Mouse (Mus musculus) kidney, embryonic 16.5 days (tissue): ENCODE measurements around the gene Dmp1. TPM values are rescaled to one million over a fixed set of nuclear protein-coding genes. Genes with fewer than 3 reads are reported as not detected.

Source experiments
- ATAC-seq: fragments of 200-750 bp; cut with Nextera tagmentation; 2 replicates; pipeline ENCODE4 v1.8.0; 2017; ENCODE audit warnings: moderate TSS enrichment; ENCODE audit not compliant: low FRiP score, low TSS enrichment
- H3K27ac ChIP-seq: fragments of 300-500 bp; sonication (generic); 2 replicates; pipeline ENCODE4 v1.5.1; 2014; ENCODE audit warnings: low read length
- H3K27me3 ChIP-seq: fragments of 300-500 bp; sonication (generic); 2 replicates; pipeline ENCODE4 v1.6.1; 2014; ENCODE audit warnings: low read length, control low read depth, mixed read lengths; ENCODE audit not compliant: insufficient read depth
- H3K36me3 ChIP-seq: fragments of 300-500 bp; sonication (generic); 2 replicates; pipeline ENCODE4 v1.6.1; 2014; ENCODE audit warnings: low read length, control low read depth, mixed read lengths; ENCODE audit not compliant: insufficient read depth
- H3K4me1 ChIP-seq: fragments of 300-500 bp; sonication (generic); 2 replicates; pipeline ENCODE4 v1.6.1; 2014; ENCODE audit warnings: low read length, control low read depth, mixed read lengths; ENCODE audit not compliant: insufficient read depth
- H3K4me2 ChIP-seq: fragments of 300-500 bp; sonication (generic); replicated peaks from 2 replicates; pipeline ENCODE4 v1.6.1; 2014; ENCODE audit warnings: low read depth, low read length
- H3K4me3 ChIP-seq: fragments of 300-500 bp; sonication (generic); 2 replicates; pipeline ENCODE4 v1.5.1; 2014; ENCODE audit warnings: mild to moderate bottlenecking, low read length
- H3K9ac ChIP-seq: fragments of 300-500 bp; sonication (generic); replicated peaks from 2 replicates; pipeline ENCODE4 v1.6.1; 2014; ENCODE audit warnings: low read length
- H3K9me3 ChIP-seq: fragments of 300-500 bp; sonication (generic); 2 replicates; pipeline ENCODE4 v1.6.1; 2016; ENCODE audit warnings: low read length, control low read depth
- WGBS: fragments of 180-500 bp; shearing (Covaris S2); extraction: QIAGEN DNeasy Blood & Tissue Kit; methylation state at CpG from one replicate; pipeline ENCODE4 v1.1.7; 2014; 5-methylcytosine and 5-hydroxymethylcytosine counted together
- polyA plus RNA-seq: library from polyadenylated mRNA; unstranded; fragments of >200 nt; fragmentation: Nextera tagmentation; extraction: Ambion mirVana; gene quantifications from 2 replicates; pipeline ENCODE4 v1.2.1, GENCODE M21; 2015

Dmp1 gene
- polyA plus RNA-seq = 0.10 and 0.20 TPM in 2 replicates

GRCm38 (mm10) chr5:104202351-104202750 lies at the start of gene Dmp1:
Dmp1 (plus strand) TSS chr5:104202613.
- no peaks in the 10 kb centered on the region for H3K4me1 ChIP-seq
- WGBS = 64% methylated on average over 5 of the region's 5 CpGs
- no peak within 1 kb of the TSS for H3K27ac ChIP-seq
- no peak for ATAC-seq
- no peak within 1 kb of the TSS for H3K9ac ChIP-seq
- no peaks in the 10 kb centered on the region for H3K36me3 ChIP-seq
- no peaks in the 10 kb centered on the region for H3K9me3 ChIP-seq
- no peak within 1 kb of the TSS for H3K4me3 ChIP-seq
- H3K27me3 ChIP-seq = no peaks in the 10 kb centered on the region
- H3K4me2 ChIP-seq = no peak within 1 kb of the TSS

GRCm38 (mm10) chr5:104157701-104158100 lies 44.7 kb upstream of the Dmp1 start:
- WGBS = 92% methylated on average over 7 of the region's 7 CpGs

DNA sequence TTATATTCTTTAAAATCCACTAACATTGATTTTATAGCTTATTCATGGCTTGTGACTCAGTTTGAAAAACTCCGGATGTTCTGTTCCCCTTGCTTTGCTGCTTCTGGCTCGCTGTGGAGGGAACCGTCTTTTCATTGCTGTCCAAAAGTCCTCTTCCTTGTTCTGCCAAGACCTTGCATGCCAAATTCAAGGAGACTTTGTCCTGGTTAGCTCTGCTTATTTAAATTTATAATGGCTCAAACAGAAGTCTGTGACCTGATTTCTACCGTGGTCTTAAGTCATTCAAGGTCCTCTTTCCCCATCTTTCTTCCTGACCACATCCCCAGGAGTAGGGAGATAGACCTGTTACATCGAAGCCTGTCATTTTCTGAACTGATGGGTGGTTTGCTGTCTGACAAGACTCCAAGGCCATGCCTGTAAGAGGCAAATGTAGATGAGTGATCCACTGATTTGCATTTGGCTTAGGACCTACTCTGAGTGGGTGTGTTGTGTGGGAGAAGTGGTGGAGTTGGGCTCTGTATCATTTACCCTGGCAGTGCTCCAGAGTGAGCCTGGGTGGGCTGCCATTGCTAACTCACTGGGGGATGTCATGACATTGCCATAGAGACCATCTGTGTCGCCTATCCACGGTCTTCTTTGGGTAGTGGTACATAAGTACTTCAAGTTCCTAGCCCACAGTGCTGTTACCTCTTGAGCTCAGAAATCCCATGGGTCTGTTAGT lies 43.9 kb upstream of the Dmp1 start:
- H3K27me3 ChIP-seq = no peaks in the 10 kb centered on the region
- no peaks in the 10 kb centered on the region for H3K9me3 ChIP-seq
- no peak overlapping the region for H3K4me3 ChIP-seq
- no peak overlapping the region for H3K27ac ChIP-seq
- no peaks in the 10 kb centered on the region for H3K36me3 ChIP-seq
- ATAC-seq = no peak
- H3K9ac ChIP-seq = no peak overlapping the region
- no peaks in the 10 kb centered on the region for H3K4me1 ChIP-seq
- 78% methylated on average over 7 of the region's 7 CpGs for WGBS
- no peak overlapping the region for H3K4me2 ChIP-seq

More at GRCm38 (mm10) chr5:104157701-104158100, 44.7 kb upstream of the Dmp1 start:
- Histone ChIP-seq H3K27ac (no peak overlapping the region), H3K4me1 (no peaks in the 10 kb centered on the region), H3K36me3 (no peaks in the 10 kb centered on the region), H3K4me3 (no peak overlapping the region), H3K4me2 (no peak overlapping the region), H3K9ac (no peak overlapping the region), H3K27me3 (no peaks in the 10 kb centered on the region), H3K9me3 (no peaks in the 10 kb centered on the region)
- no peak for ATAC-seq

DNA sequence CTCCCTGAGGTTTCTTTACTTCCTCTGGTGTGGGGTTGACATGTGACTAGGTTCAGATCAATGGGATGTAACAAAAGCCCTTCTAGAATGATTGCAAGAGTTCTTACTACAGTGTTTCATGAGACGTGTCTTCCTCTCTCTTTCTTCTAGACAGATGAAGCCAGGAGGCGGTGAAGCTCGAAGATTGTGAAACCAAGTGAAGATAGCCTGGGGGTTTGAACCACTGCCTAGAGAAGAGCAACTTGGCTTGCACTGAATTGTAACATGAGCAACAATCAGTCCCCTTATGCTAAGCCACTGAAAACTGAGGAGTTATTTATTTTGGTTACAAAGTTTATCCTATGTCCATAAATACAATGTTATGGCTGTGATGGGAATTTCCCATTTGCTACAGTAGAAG lies 41.8 kb upstream of the Dmp1 start:
- Histone ChIP-seq H3K36me3 (no peaks in the 10 kb centered on the region), H3K27me3 (no peaks in the 10 kb centered on the region), H3K27ac (no peak overlapping the region), H3K9me3 (no peaks in the 10 kb centered on the region), H3K4me3 (no peak overlapping the region), H3K9ac (no peak overlapping the region), H3K4me1 (no peaks in the 10 kb centered on the region), H3K4me2 (no peak overlapping the region)
- ATAC-seq = no peak
- 78% methylated on average over 3 of the region's 3 CpGs for WGBS

DNA sequence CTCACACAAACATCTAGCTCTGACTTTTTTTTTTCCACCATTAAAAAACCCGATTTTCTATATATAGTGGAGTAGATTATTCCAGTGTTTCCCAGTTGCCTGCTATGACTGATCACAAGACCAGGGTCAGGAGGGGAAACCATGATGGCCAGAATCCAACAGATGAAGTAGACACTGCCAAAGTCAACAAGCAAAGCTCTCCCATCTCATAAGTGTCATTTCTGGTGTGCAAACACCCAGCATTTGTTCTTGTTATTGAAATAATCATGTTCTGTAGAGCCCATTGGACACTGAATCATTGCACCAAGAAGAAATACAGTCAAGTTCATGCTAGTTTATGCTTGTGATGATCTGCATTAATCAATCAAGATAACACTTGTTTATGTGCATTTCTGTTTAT lies 41.0 kb upstream of the Dmp1 start:
- Histone ChIP-seq H3K27me3 (no peaks in the 10 kb centered on the region), H3K27ac (no peak overlapping the region), H3K36me3 (no peaks in the 10 kb centered on the region), H3K4me1 (no peaks in the 10 kb centered on the region), H3K9me3 (no peaks in the 10 kb centered on the region), H3K4me3 (no peak overlapping the region), H3K4me2 (no peak overlapping the region), H3K9ac (no peak overlapping the region)
- ATAC-seq = peak; percentile 70; the same call in 1 of the 2 replicates
- 60% methylated on average over 1 of the region's 1 CpGs for WGBS

DNA sequence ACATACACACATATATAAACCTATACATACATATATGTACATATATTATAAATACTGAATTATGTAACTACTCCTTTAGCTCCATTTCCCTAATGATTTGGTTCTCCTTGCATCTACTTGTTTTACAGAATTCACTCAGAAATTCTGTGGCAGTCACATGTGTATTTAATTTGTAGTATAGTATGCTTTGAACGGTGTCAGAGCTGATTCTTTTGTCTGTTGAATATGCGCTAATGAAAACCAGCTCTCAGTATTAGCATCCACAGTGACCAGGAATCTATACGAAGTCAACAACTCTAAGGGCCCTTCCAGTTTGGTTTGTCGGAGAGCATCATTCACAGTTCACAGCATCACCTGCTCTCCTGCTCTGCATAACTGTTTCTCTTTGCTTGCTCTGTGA lies 38.9 kb upstream of the Dmp1 start:
- WGBS = 93% methylated on average over 4 of the region's 4 CpGs
- Histone ChIP-seq H3K9me3 (no peaks in the 10 kb centered on the region), H3K4me2 (no peak overlapping the region), H3K4me3 (no peak overlapping the region), H3K36me3 (no peaks in the 10 kb centered on the region), H3K4me1 (no peaks in the 10 kb centered on the region), H3K27ac (no peak overlapping the region), H3K9ac (no peak overlapping the region), H3K27me3 (no peaks in the 10 kb centered on the region)
- ATAC-seq = no peak

- H3K36me3 ChIP-seq = no peaks in the 10 kb centered on the region
- H3K27ac ChIP-seq = no peak within 1 kb of the TSS
These were observed 32.0 kb upstream of the Dmp1 start, which contains the start of gene Dspp for GRCm38 (mm10) chr5:104170412-104170811. Dspp (plus strand) TSS chr5:104170712.

DNA sequence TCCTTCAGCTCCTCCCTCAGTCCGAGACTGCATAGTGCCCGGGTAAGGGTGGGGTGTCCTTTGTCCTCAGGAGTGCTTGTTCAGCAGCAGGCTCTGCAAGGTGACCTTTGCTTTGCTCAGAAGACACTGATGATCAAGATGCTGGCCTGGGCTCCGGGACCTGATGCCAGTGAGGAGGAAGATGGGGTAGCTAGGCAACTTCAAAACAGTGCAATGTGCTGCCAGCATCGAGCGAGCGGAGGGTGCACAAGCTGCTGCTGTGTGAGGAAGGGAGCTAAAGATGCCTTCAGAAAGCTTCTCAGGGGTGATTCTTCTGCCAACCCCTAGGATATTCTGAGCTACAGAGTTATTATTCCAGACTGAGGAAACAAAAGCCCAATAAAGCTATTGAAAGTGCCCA lies 29.3 kb upstream of the Dmp1 start:
- no peaks in the 10 kb centered on the region for H3K4me1 ChIP-seq
- no peaks in the 10 kb centered on the region for H3K27me3 ChIP-seq
- H3K4me3 ChIP-seq = no peak overlapping the region
- ATAC-seq = no peak
- WGBS = 81% methylated on average over 6 of the region's 6 CpGs
- no peak overlapping the region for H3K27ac ChIP-seq
- H3K9ac ChIP-seq = no peak overlapping the region
- 0 out of 2 replicates have a peak, but pooled peaks cover 1% of the 10 kb centered on the region for H3K9me3 ChIP-seq
- no peaks in the 10 kb centered on the region for H3K36me3 ChIP-seq
- H3K4me2 ChIP-seq = no peak overlapping the region

More at GRCm38 (mm10) chr5:104170412-104170811, 32.0 kb upstream of the Dmp1 start, which contains the start of gene Dspp:
- Histone ChIP-seq H3K4me3 (no peak within 1 kb of the TSS), H3K27me3 (no peaks in the 10 kb centered on the region), H3K4me2 (no peak within 1 kb of the TSS), H3K9ac (no peak within 1 kb of the TSS), H3K4me1 (no peaks in the 10 kb centered on the region), H3K9me3 (no peaks in the 10 kb centered on the region)
- WGBS = 84% methylated on average over 7 of the region's 7 CpGs
- ATAC-seq = no peak

DNA sequence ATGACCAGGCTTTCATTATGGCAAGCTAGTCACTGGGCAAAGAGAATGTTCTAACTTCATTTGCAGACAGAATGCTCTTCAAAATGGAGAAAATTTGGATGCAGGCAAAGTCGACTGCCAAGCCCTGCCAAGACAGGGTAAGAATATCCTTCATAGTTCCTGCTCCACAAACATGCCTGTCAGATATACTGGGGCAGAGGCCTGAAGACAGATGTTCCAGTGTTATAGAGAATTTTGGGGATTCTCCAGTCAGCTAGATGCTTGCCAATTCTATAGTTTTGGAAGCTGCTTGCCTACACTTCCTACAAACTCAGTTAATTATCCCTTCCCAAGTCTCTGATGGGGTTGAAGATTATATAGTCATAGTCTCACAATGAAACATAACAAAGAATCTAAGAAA lies 18.7 kb upstream of the Dmp1 start:
- no peak overlapping the region for H3K4me2 ChIP-seq
- no peak for ATAC-seq
- H3K27ac ChIP-seq = no peak overlapping the region
- no peak overlapping the region for H3K4me3 ChIP-seq
- H3K36me3 ChIP-seq = no peaks in the 10 kb centered on the region
- no peaks in the 10 kb centered on the region for H3K4me1 ChIP-seq
- 64% methylated on average over 1 of the region's 1 CpGs for WGBS
- no peak overlapping the region for H3K9ac ChIP-seq
- peaks cover 8% of the 10 kb centered on the region for H3K9me3 ChIP-seq
- no peaks in the 10 kb centered on the region for H3K27me3 ChIP-seq

DNA sequence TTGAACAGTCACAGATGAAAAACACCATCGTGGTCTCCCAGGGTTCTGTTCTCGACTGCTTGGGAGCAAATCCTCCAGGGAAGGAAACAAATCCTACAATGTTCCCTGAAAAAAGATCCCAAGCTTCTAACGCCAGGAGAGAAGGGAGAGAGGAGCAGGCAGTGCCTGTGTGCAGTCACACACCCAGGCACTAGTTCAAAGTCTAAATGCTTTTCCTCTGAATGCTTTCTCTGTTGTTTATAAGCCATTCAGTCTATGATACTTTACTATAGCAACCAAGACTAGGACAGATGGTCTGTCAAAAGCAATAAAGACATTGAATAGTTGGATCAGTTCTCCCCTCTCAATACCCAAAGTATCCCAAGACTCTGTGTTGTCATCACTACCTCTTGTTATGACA lies 15.1 kb upstream of the Dmp1 start:
- no peaks in the 10 kb centered on the region; the same call in 1 of the 2 replicates for H3K9me3 ChIP-seq
- H3K36me3 ChIP-seq = no peaks in the 10 kb centered on the region
- H3K27ac ChIP-seq = no peak overlapping the region
- H3K4me1 ChIP-seq = no peaks in the 10 kb centered on the region
- H3K27me3 ChIP-seq = no peaks in the 10 kb centered on the region
- no peak overlapping the region for H3K9ac ChIP-seq
- no peak overlapping the region for H3K4me3 ChIP-seq
- H3K4me2 ChIP-seq = no peak overlapping the region
- 72% methylated on average over 3 of the region's 3 CpGs for WGBS
- no peak for ATAC-seq
